Mouse (Mus musculus): ENCODE data around the gene Rasal3. TPM values are rescaled to one million over a fixed set of nuclear protein-coding genes. Genes with fewer than 3 reads are reported as not detected.

Rasal3 gene
- polyA plus RNA-seq, 1 experiment from 2014 or later: 0.71 TPM

- H3K4me3 ChIP-seq: peak overlapping the region; percentile 84
- H3K4me2 ChIP-seq: peak overlapping the region; percentile 95
- ATAC-seq (ENCODE audit: low read depth): no peak
These were observed 15.4 kb downstream of the Rasal3 start for GRCm38 (mm10) chr17:32387986-32388369.

GRCm38 (mm10) chr17:32386659-32387432 lies 16.5 kb downstream of the Rasal3 start:
- WGBS: 73% methylated on average over 9 of the region's 9 CpGs
- H3K27me3 ChIP-seq: peaks cover 19% of the 10 kb centered on the region
- H3K4me2 ChIP-seq: peak overlapping the region; percentile 95; the same call in 1 of the 2 replicates
- H3K4me1 ChIP-seq (replicated peaks): peaks cover 21% of the 10 kb centered on the region
- H3K9ac ChIP-seq: no peak overlapping the region
- H3K36me3 ChIP-seq: peaks cover 46% of the 10 kb centered on the region
- H3K4me3 ChIP-seq: no peak overlapping the region
- no peak for ATAC-seq (ENCODE audit: low read depth)
- H3K9me3 ChIP-seq: no peaks in the 10 kb centered on the region
- no peak overlapping the region for H3K27ac ChIP-seq (replicated peaks)

More at GRCm38 (mm10) chr17:32387986-32388369, 15.4 kb downstream of the Rasal3 start:
- peaks cover 21% of the 10 kb centered on the region for H3K4me1 ChIP-seq (replicated peaks)
- H3K36me3 ChIP-seq: peaks cover 35% of the 10 kb centered on the region
- H3K27ac ChIP-seq (replicated peaks): 0 out of 2 replicates have a peak overlapping the region, but pooled peaks have one; percentile 85
- 35% methylated on average over 7 of the region's 7 CpGs for WGBS
- peak overlapping the region; percentile 94 for H3K9ac ChIP-seq
- peaks cover 30% of the 10 kb centered on the region for H3K27me3 ChIP-seq
- no peaks in the 10 kb centered on the region for H3K9me3 ChIP-seq

GRCm38 (mm10) chr17:32383661-32384060 lies 19.7 kb downstream of the Rasal3 start:
- Histone ChIP-seq H3K27ac (replicated peaks) (no peak overlapping the region), H3K4me1 (replicated peaks) (peaks cover 21% of the 10 kb centered on the region), H3K4me3 (no peak overlapping the region), H3K9ac (no peak overlapping the region), H3K4me2 (no peak overlapping the region), H3K27me3 (no peaks in the 10 kb centered on the region), H3K36me3 (peaks cover 70% of the 10 kb centered on the region), H3K9me3 (no peaks in the 10 kb centered on the region)
- 91% methylated on average over 5 of the region's 5 CpGs for WGBS
- no peak for ATAC-seq (ENCODE audit: low read depth)

- H3K4me1 ChIP-seq (replicated peaks): peaks cover 10% of the 10 kb centered on the region
- no peak overlapping the region for H3K27ac ChIP-seq (replicated peaks)
- H3K36me3 ChIP-seq: peaks cover 81% of the 10 kb centered on the region
- 89% methylated on average over 7 of the region's 7 CpGs for WGBS
- H3K4me2 ChIP-seq: no peak overlapping the region
- no peaks in the 10 kb centered on the region for H3K27me3 ChIP-seq
- H3K9ac ChIP-seq: no peak overlapping the region
- H3K9me3 ChIP-seq: no peaks in the 10 kb centered on the region
- no peak for ATAC-seq (ENCODE audit: low read depth)
- H3K4me3 ChIP-seq: no peak overlapping the region
These were observed 20.8 kb downstream of the Rasal3 start for GRCm38 (mm10) chr17:32382576-32382975.

GRCm38 (mm10) chr17:32378786-32379185 lies 24.6 kb downstream of the Rasal3 start:
- 89% methylated on average over 2 of the region's 2 CpGs for WGBS
- Histone ChIP-seq H3K27ac (replicated peaks) (no peak overlapping the region), H3K9me3 (no peaks in the 10 kb centered on the region), H3K9ac (no peak overlapping the region), H3K36me3 (peaks cover 67% of the 10 kb centered on the region), H3K4me2 (no peak overlapping the region), H3K4me1 (replicated peaks) (no peaks in the 10 kb centered on the region), H3K27me3 (no peaks in the 10 kb centered on the region), H3K4me3 (no peak overlapping the region)
- ATAC-seq (ENCODE audit: low read depth): no peak

GRCm38 (mm10) chr17:32377137-32377536 lies 26.2 kb downstream of the Rasal3 start:
- no peak overlapping the region for H3K27ac ChIP-seq (replicated peaks)
- peaks cover 51% of the 10 kb centered on the region for H3K36me3 ChIP-seq
- H3K4me2 ChIP-seq: no peak overlapping the region
- no peaks in the 10 kb centered on the region for H3K4me1 ChIP-seq (replicated peaks)
- WGBS: 84% methylated on average over 9 of the region's 9 CpGs
- H3K9me3 ChIP-seq: no peaks in the 10 kb centered on the region
- no peak for ATAC-seq (ENCODE audit: low read depth)
- H3K9ac ChIP-seq: no peak overlapping the region
- no peaks in the 10 kb centered on the region for H3K27me3 ChIP-seq
- no peak overlapping the region for H3K4me3 ChIP-seq

- no peaks in the 10 kb centered on the region for H3K27me3 ChIP-seq
- no peaks in the 10 kb centered on the region for H3K4me1 ChIP-seq (replicated peaks)
- H3K4me2 ChIP-seq: no peak overlapping the region
- ATAC-seq (ENCODE audit: low read depth): no peak
- peaks cover 47% of the 10 kb centered on the region for H3K36me3 ChIP-seq
- WGBS: 88% methylated on average over 15 of the region's 15 CpGs
- no peak overlapping the region for H3K4me3 ChIP-seq
- no peaks in the 10 kb centered on the region for H3K9me3 ChIP-seq
- H3K27ac ChIP-seq (replicated peaks): no peak overlapping the region
- H3K9ac ChIP-seq: no peak overlapping the region
These were observed 26.9 kb downstream of the Rasal3 start for GRCm38 (mm10) chr17:32376475-32376874.

GRCm38 (mm10) chr17:32368991-32369578 lies 34.3 kb downstream of the Rasal3 start:
- 0 out of 2 replicates have a peak overlapping the region, but pooled peaks have one; percentile 9 for H3K4me3 ChIP-seq
- 15% methylated on average over 12 of the region's 17 CpGs for WGBS
- peak overlapping the region; percentile 43 for H3K4me2 ChIP-seq
- H3K4me1 ChIP-seq (replicated peaks): peaks cover 8% of the 10 kb centered on the region; the same call in 1 of the 2 replicates
- H3K9me3 ChIP-seq: no peaks in the 10 kb centered on the region
- peaks cover 19% of the 10 kb centered on the region; the same call in 1 of the 2 replicates for H3K36me3 ChIP-seq
- H3K9ac ChIP-seq: no peak overlapping the region
- no peaks in the 10 kb centered on the region for H3K27me3 ChIP-seq
- ATAC-seq (ENCODE audit: low read depth): no peak
- no peak overlapping the region for H3K27ac ChIP-seq (replicated peaks)

- no peak overlapping the region for H3K27ac ChIP-seq (replicated peaks)
- no peak overlapping the region for H3K9ac ChIP-seq
- peaks cover 18% of the 10 kb centered on the region for H3K4me1 ChIP-seq (replicated peaks)
- H3K4me3 ChIP-seq: no peak overlapping the region
- no peak for ATAC-seq (ENCODE audit: low read depth)
- no peaks in the 10 kb centered on the region for H3K9me3 ChIP-seq
- peaks cover 19% of the 10 kb centered on the region; the same call in 1 of the 2 replicates for H3K36me3 ChIP-seq
- WGBS: 93% methylated on average over 11 of the region's 11 CpGs
- no peak overlapping the region for H3K4me2 ChIP-seq
- no peaks in the 10 kb centered on the region for H3K27me3 ChIP-seq
These were observed 35.7 kb downstream of the Rasal3 start for GRCm38 (mm10) chr17:32367706-32368105.

- Histone ChIP-seq H3K9me3 (no peaks in the 10 kb centered on the region), H3K9ac (no peak overlapping the region), H3K4me3 (no peak overlapping the region), H3K4me2 (no peak overlapping the region), H3K4me1 (replicated peaks) (peaks cover 33% of the 10 kb centered on the region), H3K27me3 (no peaks in the 10 kb centered on the region), H3K36me3 (peaks cover 43% of the 10 kb centered on the region), H3K27ac (replicated peaks) (peak overlapping the region; percentile 72)
- 88% methylated on average over 1 of the region's 1 CpGs for WGBS
- ATAC-seq (ENCODE audit: low read depth): no peak
These were observed 38.1 kb downstream of the Rasal3 start for GRCm38 (mm10) chr17:32365296-32365695.

GRCm38 (mm10) chr17:32364850-32365249 lies 38.5 kb downstream of the Rasal3 start:
- peak; percentile 29 for ATAC-seq (ENCODE audit: low read depth)
- peak overlapping the region; percentile 72 for H3K27ac ChIP-seq (replicated peaks)
- H3K4me1 ChIP-seq (replicated peaks): peaks cover 33% of the 10 kb centered on the region
- H3K36me3 ChIP-seq: peaks cover 48% of the 10 kb centered on the region
- peak overlapping the region; percentile 59 for H3K9ac ChIP-seq
- no peaks in the 10 kb centered on the region for H3K27me3 ChIP-seq
- H3K9me3 ChIP-seq: no peaks in the 10 kb centered on the region
- peak overlapping the region; percentile 51 for H3K4me2 ChIP-seq
- WGBS: 61% methylated on average over 5 of the region's 5 CpGs
- peak overlapping the region; percentile 87 for H3K4me3 ChIP-seq

GRCm38 (mm10) chr17:32364331-32364730 lies 39.1 kb downstream of the Rasal3 start:
- ATAC-seq (ENCODE audit: low read depth): peak; percentile 95
- Histone ChIP-seq H3K4me2 (peak overlapping the region; percentile 75), H3K27ac (replicated peaks) (peak overlapping the region; percentile 72), H3K27me3 (no peaks in the 10 kb centered on the region), H3K9ac (peak overlapping the region; percentile 95), H3K4me1 (replicated peaks) (peaks cover 33% of the 10 kb centered on the region), H3K36me3 (peaks cover 53% of the 10 kb centered on the region), H3K9me3 (no peaks in the 10 kb centered on the region), H3K4me3 (peak overlapping the region; percentile 87)
- under 1% methylated on average over 35 of the region's 47 CpGs for WGBS

Measured in neural tube, embryonic 13.5 days (tissue).